Mouse (Mus musculus): ENCODE measurements at regions not wholly inside any gene's neighbourhood (a gene's known extent, or its start where the extent isn't known, plus 50 kb on each side); places are given as distances from the start of the nearest gene placed in this dataset.

GRCm38 (mm10) chr3:140875500-140876200, 336.5 kb downstream of the Pdha2 start:
- no peak for DNase-seq (ENCODE audit: low spot score in 2 of 2)

GRCm38 (mm10) chr3:140874070-140874895, 337.9 kb downstream of the Pdha2 start:
- no peak for DNase-seq (ENCODE audit: low spot score in 2 of 2)

- no peak for DNase-seq (ENCODE audit: low spot score in 2 of 2)
Observed at GRCm38 (mm10) chr3:140872511-140872910, 339.6 kb downstream of the Pdha2 start.

DNA sequence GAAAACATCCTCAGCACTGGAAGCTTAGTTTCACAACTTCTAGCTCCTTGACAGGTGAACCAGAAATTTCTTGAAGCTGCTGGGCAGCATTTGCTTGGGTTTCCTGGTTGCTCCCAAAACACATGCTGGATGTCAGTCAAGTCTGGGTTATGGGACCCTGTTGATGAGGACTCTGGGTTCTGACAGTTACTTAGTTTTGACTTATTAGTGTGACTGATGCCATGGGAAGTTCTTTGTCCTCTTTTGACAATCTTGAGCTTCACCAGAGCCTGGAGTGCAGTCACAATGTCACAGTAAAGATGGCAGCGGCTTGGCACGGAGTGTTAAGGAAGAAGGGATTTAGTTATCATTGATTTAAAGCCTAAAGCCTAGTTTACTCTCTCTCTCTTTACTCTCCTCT, 340.9 kb downstream of the Pdha2 start:
- DNase-seq (ENCODE audit: low spot score in 2 of 2), result no peak

DNA sequence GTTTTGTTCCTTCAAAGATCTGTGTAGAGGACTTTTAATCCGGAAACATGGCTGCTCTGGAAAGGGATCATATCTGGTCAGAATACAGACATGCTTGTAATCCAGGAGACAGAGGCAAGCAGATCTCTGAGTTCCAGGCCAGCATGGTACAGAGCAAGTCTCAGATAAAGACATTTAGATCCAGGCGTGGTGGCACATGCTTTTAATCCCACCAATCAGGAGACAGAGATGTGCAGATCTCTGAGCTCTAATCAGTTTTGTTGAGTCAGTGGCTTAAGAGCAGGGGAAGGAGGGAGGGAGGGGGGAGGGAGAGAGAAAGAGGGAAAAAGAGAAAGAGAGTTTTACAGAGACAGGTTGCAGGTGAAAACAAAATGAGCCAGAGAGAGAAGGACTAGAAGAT, 372.0 kb downstream of the Pdha2 start:
- DNase-seq (ENCODE audit: low spot score in 2 of 2), result no peak

DNA sequence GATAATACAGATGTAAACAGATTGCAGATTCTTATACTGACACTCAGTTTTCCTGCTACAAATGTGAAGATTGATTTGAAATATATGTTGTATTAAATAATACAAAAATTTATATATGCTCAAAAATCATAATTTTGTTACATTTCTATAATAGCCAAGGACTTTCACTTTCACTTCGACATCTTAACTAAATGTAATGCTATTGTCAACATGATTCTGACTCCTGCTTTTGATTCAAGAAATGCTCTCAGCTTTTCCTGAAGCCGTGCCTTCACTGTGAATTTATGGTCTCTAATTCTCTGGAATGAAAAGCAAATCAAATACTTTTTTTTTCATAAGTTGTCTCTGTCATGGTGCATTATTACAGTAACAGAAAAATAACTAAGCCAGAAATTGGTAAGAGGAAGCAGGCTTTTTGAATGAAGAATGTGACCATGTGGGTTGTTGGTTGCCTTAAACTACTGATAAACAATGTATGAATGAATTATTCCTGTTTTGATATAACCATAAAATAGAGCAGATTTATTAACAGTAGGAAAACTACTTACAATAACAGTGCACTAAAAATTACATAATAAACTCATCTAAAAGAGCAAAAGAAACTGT, 374.1 kb downstream of the Pdha2 start:
- no peak for DNase-seq (ENCODE audit: low spot score in 2 of 2)

DNA sequence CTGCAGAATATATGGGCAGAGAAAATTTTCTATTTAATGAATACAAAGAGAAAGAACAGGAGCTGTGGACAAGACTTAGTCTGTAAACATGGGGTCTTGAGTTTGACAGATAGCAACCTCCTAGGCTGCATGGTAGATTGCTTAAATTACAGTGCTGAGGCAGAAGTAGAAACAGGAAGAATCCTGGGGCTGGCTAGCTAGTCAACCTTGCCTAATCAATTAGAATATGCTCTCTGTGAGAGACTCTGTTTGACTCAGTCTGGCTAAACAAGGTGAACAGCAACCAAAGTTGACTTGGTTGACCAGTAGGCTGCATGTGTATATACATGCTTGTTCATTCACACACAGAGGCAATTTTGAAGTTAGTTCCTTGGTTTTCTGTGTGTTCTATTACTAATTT, 390.9 kb downstream of the Pdha2 start:
- no peak for DNase-seq (ENCODE audit: low spot score in 2 of 2)

- no peak for DNase-seq (ENCODE audit: low spot score in 2 of 2)
Observed at GRCm38 (mm10) chr3:140805586-140805985, 406.6 kb downstream of the Pdha2 start.

DNA sequence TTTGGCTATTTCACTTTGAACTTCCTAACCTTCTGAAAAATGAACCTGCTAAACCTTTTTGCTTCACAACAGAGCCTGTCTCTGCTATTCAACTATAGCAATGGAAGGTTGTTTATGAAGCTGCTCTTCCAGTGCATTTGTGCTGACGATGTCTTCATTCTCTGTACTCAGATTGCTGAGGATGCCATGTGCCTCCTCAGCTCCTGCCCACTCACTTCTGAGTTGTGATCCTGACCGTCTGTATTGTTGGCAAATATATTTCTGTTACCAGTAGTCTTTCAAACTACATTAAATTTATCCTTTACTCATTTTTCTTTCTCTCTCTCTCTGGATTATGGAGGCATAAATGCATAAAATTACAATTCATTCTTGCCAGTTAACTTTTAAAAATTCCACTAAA, 419.2 kb downstream of the Pdha2 start:
- peak in 1 of 2 experiments; percentile 14 for DNase-seq (ENCODE audit: low spot score in 2 of 2)

GRCm38 (mm10) chr3:140785700-140786099, 426.5 kb downstream of the Pdha2 start:
- no peak for DNase-seq (ENCODE audit: low spot score in 2 of 2)

- no peak for DNase-seq (ENCODE audit: low spot score in 2 of 2)
Observed at GRCm38 (mm10) chr3:140760051-140760450, 452.1 kb downstream of the Pdha2 start.

GRCm38 (mm10) chr3:140744501-140744900, 467.7 kb downstream of the Pdha2 start:
- no peak for DNase-seq (ENCODE audit: low spot score in 2 of 2)

- no peak for DNase-seq (ENCODE audit: low spot score in 2 of 2)
Observed at GRCm38 (mm10) chr3:140740430-140740829, 471.7 kb downstream of the Pdha2 start.

DNA sequence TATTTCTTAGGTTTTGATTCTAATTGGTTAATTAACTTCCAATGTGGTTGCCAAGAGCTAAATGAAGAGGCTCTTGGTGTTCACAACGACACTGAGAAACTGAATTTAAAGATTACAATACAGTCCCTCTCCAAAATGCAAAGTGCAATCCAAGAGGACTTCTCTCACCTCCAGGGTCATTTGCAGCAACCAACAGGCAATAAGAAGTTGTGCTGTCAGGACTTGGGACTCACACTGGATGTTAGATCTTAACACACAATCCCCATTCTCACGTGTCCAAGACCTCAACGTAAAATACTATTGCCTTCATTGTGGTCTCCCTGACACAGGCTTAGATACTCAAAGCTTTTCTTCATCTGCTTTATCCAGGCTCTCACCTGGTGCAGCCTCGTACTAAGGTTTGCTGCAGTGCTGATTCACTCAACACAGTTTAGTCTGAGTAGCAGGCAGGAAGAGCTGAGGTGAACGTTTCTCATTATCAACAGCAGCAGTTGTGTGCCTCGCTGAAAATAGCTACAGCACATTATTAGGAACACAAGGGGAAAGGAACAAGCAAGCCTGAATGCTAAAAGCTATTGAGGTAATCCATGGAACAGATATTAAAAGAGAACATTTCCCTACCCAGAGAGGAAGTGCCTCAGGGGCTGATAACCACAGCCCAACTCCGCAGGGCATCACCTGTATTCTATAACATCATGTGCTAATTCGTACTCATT, 473.3 kb downstream of the Pdha2 start:
- no peak for DNase-seq (ENCODE audit: low spot score in 2 of 2)

- DNase-seq (ENCODE audit: low spot score in 2 of 2), result no peak
Observed at GRCm38 (mm10) chr3:140716896-140717295, 495.3 kb downstream of the Pdha2 start.

GRCm38 (mm10) chr3:140707591-140708131, 504.5 kb downstream of the Pdha2 start:
- DNase-seq (ENCODE audit: low spot score in 2 of 2), result no peak

DNA sequence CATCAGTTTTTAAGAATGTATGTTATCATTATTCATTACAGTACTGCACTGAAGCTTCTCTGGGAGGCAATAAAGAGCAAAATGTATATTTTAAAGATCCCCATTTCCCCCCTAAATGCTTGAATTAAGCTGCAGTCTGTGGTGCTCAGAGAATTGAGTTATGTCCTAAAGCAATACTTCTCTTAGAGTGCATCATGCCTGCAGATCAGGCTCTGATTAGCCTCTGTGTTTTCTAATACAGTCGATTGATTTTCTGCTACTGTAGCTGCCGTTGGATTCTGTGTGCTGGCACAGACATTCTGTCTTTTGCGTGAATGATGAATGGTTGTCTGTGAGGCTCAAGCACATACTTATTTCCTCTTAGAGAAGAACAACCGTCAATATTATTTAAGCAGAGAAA, 505.4 kb downstream of the Pdha2 start:
- no peak for DNase-seq (ENCODE audit: low spot score in 2 of 2)

GRCm38 (mm10) chr3:140705536-140705935, 506.6 kb downstream of the Pdha2 start:
- DNase-seq (ENCODE audit: low spot score in 2 of 2), result peak in 1 of 2 experiments; percentile 7

DNA sequence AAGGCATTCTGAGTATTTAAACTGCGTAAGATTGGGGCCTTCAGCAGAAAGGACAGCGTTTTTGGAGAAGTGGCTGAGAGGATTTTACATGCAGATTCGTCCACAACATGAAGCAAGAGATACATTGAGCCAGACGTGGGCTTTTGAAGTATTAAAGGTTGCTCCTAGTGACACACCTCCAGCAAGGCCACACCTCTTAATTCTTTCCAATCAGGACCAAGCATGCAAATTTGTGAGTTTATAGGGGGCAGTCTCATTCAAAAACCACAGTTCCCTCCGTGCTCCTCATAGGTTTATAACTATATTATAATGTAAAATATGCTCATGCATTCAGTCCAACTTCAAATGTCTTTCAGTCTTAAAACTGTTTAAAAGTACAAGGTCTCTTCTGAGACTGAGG, 509.2 kb downstream of the Pdha2 start:
- no peak for DNase-seq (ENCODE audit: low spot score in 2 of 2)

GRCm38 (mm10) chr3:140702271-140702681, 509.9 kb downstream of the Pdha2 start:
- DNase-seq (ENCODE audit: low spot score in 2 of 2), result no peak

DNA sequence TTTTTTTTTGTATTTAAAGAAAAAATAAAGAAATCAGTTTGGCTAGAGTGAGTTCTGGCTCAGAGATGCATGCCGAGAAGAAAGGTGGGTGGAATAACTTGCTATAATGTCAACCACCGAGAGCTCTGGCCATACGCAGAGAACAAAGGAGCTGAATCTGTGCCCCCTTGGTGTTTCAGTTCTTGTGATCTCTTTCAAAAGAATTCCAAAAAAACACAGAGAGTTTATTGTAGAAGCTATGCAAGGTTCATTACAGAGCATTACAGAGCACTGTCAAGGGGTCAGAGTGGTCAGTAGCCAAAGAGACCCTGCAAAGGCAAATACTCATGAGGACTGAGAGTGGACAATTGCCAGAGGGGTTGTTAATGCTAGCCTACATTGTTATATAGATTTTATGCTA, 514.9 kb downstream of the Pdha2 start:
- no peak for DNase-seq (ENCODE audit: low spot score in 2 of 2)
